Mouse (Mus musculus) G1E (cell line): ENCODE measurements around the gene Chmp2a. TPM values are rescaled to one million over a fixed set of nuclear protein-coding genes. Genes with fewer than 3 reads are reported as not detected.
A peak's percentile ranks its signal among the peaks of the same experiment; 100 is the strongest.

Experiments used
- ATAC-seq: 2 replicates; pipeline ENCODE4 v1.8.0; 2016; ENCODE audit warnings: mild to moderate bottlenecking; ENCODE audit not compliant: insufficient number of reproducible peaks, poor library complexity, low FRiP score, severe bottlenecking; ENCODE audit errors: extremely low read depth
- DNase-seq: peaks from one replicate; pipeline ENCODE4 v3.0.0; 2012; ENCODE audit warnings: low spot score
- H3K27me3 ChIP-seq: 2 replicates; pipeline ENCODE4 v1.6.1; 2012; ENCODE audit warnings: mild to moderate bottlenecking, low read length, inconsistent platforms; ENCODE audit not compliant: insufficient read depth
- H3K36me3 ChIP-seq: replicated peaks from 2 replicates; pipeline ENCODE3; 2012; ENCODE audit warnings: mild to moderate bottlenecking, inconsistent platforms
- H3K4me1 ChIP-seq: 2 replicates; pipeline ENCODE4 v1.6.1; 2012; ENCODE audit warnings: low read depth, low read length, inconsistent platforms, mixed read lengths; ENCODE audit not compliant: insufficient read depth
- H3K4me3 ChIP-seq: 2 replicates; pipeline ENCODE4 v1.5.1; 2012; ENCODE audit warnings: low read depth, mild to moderate bottlenecking, inconsistent platforms, low read length, moderate library complexity, mixed read lengths
- H3K9me3 ChIP-seq: replicated peaks from 2 replicates; pipeline ENCODE4 v1.6.1; 2012; ENCODE audit warnings: inconsistent platforms
- CTCF ChIP-seq: IDR thresholded peaks from 2 replicates; pipeline ENCODE4 v1.5.1; 2012; ENCODE audit warnings: low read depth, low read length, inconsistent platforms, mixed read lengths
- GATA1 ChIP-seq: IDR thresholded peaks from 2 replicates; pipeline ENCODE4 v1.6.1; 2012; ENCODE audit warnings: borderline replicate concordance, low read length, inconsistent platforms, mixed read lengths
- GATA2 ChIP-seq: IDR thresholded peaks from 2 replicates; pipeline ENCODE4 v1.6.1; 2012; ENCODE audit warnings: low read depth, low read length, inconsistent platforms, borderline replicate concordance
- POLR2AphosphoS5 ChIP-seq: IDR thresholded peaks from 2 replicates; pipeline ENCODE4 v1.6.1; 2012; ENCODE audit warnings: low read depth, low read length, inconsistent platforms; ENCODE audit not compliant: insufficient replicate concordance
- TAL1 ChIP-seq: conservative IDR thresholded peaks from 2 replicates; pipeline ENCODE4 v1.6.1; 2012; ENCODE audit warnings: low read depth, low read length, inconsistent platforms, mixed read lengths
- polyA plus RNA-seq: library from polyadenylated mRNA; stranded (reverse); fragments of >175 nt; gene quantifications from 2 replicates; pipeline ENCODE4 v1.2.3, GENCODE M21; 2012
- total RNA-seq, 2 experiments: library from RNA; stranded (forward) in 1 of 2; stranded (reverse) in 1 of 2; fragments of 200-1000 nt in 1 of 2; fragments of >200 nt in 1 of 2; fragmentation: Nextera tagmentation in 1 of 2; gene quantifications; 2 replicates each; pipeline ENCODE4 v1.2.3; 2014 to 2017

Gene Chmp2a
- total and polyA plus RNA-seq, 3 experiments, result 163 to 289 (median 188) TPM

GRCm38 (mm10) chr7:13036806-13037205 is 2.2 kb upstream of the Chmp2a start:
- Histone ChIP-seq H3K4me1 (peaks cover 73% of the 10 kb centered on the region), H3K4me3 (peak overlapping the region; percentile 85), H3K27me3 (no peaks in the 10 kb centered on the region), H3K9me3 (no peaks in the 10 kb centered on the region), H3K36me3 (peaks cover 60% of the 10 kb centered on the region)
- DNase-seq (no peak), ATAC-seq (no peak)
- TF ChIP-seq CTCF (no peak), TAL1 (no peak), GATA2 (no peak), GATA1 (no peak), POLR2AphosphoS5 (no peak)

GRCm38 (mm10) chr7:13035211-13035855 is 726 bp upstream of the Chmp2a start:
- peaks cover 64% of the 10 kb centered on the region for H3K36me3 ChIP-seq
- H3K4me3 ChIP-seq, result peak overlapping the region; percentile 83

GRCm38 (mm10) chr7:13033451-13034147 is 1.0 kb downstream of the Chmp2a start:
- no peak for ATAC-seq

More at GRCm38 (mm10) chr7:13035211-13035855, 726 bp upstream of the Chmp2a start:
- ATAC-seq, result no peak
- Histone ChIP-seq H3K27me3 (no peaks in the 10 kb centered on the region), H3K4me1 (peaks cover 74% of the 10 kb centered on the region), H3K9me3 (no peaks in the 10 kb centered on the region)
- no peak for TF ChIP-seq GATA1
- TF ChIP-seq POLR2AphosphoS5, result no peak
- no peak for TF ChIP-seq GATA2
- TF ChIP-seq TAL1, result no peak
- TF ChIP-seq CTCF, result no peak
- no peak for DNase-seq

GRCm38 (mm10) chr7:13032541-13032940 is 2.1 kb downstream of the Chmp2a start:
- no peaks in the 10 kb centered on the region for H3K9me3 ChIP-seq
- H3K4me1 ChIP-seq, result peaks cover 80% of the 10 kb centered on the region
- ATAC-seq, result no peak
- DNase-seq, result no peak
- no peaks in the 10 kb centered on the region for H3K27me3 ChIP-seq
- TF ChIP-seq GATA1 (no peak), CTCF (no peak), TAL1 (no peak), POLR2AphosphoS5 (no peak; the same call in 1 of the 2 replicates), GATA2 (no peak)
- no peak overlapping the region for H3K4me3 ChIP-seq
- peaks cover 91% of the 10 kb centered on the region for H3K36me3 ChIP-seq

More at GRCm38 (mm10) chr7:13033451-13034147, 1.0 kb downstream of the Chmp2a start:
- no peak for DNase-seq
- Histone ChIP-seq H3K4me3 (peak overlapping the region; percentile 83), H3K4me1 (peaks cover 73% of the 10 kb centered on the region), H3K9me3 (no peaks in the 10 kb centered on the region), H3K36me3 (peaks cover 80% of the 10 kb centered on the region), H3K27me3 (no peaks in the 10 kb centered on the region)
- TF ChIP-seq POLR2AphosphoS5 (peak; percentile 29; the same call in 1 of the 2 replicates), TAL1 (no peak)

GRCm38 (mm10) chr7:13031983-13032382 is 2.6 kb downstream of the Chmp2a start:
- no peaks in the 10 kb centered on the region for H3K9me3 ChIP-seq
- ATAC-seq, result no peak
- TF ChIP-seq POLR2AphosphoS5 (no peak; the same call in 1 of the 2 replicates), CTCF (no peak), GATA2 (no peak), GATA1 (no peak), TAL1 (no peak)
- H3K4me3 ChIP-seq, result no peak overlapping the region
- H3K36me3 ChIP-seq, result peaks cover 97% of the 10 kb centered on the region
- no peaks in the 10 kb centered on the region for H3K27me3 ChIP-seq
- DNase-seq, result no peak
- H3K4me1 ChIP-seq, result peaks cover 85% of the 10 kb centered on the region

GRCm38 (mm10) chr7:13031069-13031468 is 3.5 kb downstream of the Chmp2a start:
- H3K4me1 ChIP-seq, result peaks cover 85% of the 10 kb centered on the region
- no peaks in the 10 kb centered on the region for H3K27me3 ChIP-seq
- H3K36me3 ChIP-seq, result peaks cover 97% of the 10 kb centered on the region
- DNase-seq, result no peak
- H3K4me3 ChIP-seq, result no peak overlapping the region
- no peaks in the 10 kb centered on the region for H3K9me3 ChIP-seq
- ATAC-seq, result no peak
- TF ChIP-seq CTCF (no peak), POLR2AphosphoS5 (no peak), GATA1 (no peak), GATA2 (no peak)
